Mouse (Mus musculus): ENCODE results near the gene Car14.
A peak's percentile ranks its signal among the peaks of the same experiment; 100 is the strongest.
"Not testable (repeated sequence)": the region's sequence is repeated elsewhere in the genome, so short reads cannot be mapped to it uniquely, and the experiment has no call there.

Gene Car14

GRCm38 (mm10) chr3:95923429-95923828 is 18.9 kb upstream of the Car14 start:
- not testable (repeated sequence) for DNase-seq

GRCm38 (mm10) chr3:95920532-95920931 is 16.0 kb upstream of the Car14 start:
- DNase-seq: not testable (repeated sequence)

- no peak for DNase-seq
These were observed 12.3 kb upstream of the Car14 start for GRCm38 (mm10) chr3:95916760-95917159.

- no peak for DNase-seq
These were observed 10.2 kb upstream of the Car14 start for GRCm38 (mm10) chr3:95914706-95915105.

- no peak for DNase-seq
These were observed 3.1 kb upstream of the Car14 start for GRCm38 (mm10) chr3:95907613-95908012.

DNA sequence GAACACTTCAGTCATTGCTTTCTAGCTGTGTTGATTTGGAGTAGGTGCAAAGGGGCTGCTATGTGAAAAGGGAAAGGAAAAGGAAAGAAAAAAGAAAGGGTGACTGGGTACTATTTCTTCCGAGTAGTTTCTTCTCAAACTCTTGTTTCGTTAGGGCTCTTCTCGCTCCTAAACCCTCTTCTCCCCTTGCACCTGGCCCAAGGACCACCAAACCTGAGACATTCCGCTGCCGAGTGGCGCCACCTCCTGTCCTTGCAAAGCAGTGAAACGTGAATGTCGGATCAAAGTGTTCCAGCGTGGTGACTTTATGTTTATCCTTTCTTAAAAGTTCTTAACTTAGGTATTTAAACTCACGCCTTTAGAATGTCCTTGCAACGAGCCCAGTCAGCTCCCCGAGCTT is 2.4 kb upstream of the Car14 start:
- DNase-seq: no peak

DNA sequence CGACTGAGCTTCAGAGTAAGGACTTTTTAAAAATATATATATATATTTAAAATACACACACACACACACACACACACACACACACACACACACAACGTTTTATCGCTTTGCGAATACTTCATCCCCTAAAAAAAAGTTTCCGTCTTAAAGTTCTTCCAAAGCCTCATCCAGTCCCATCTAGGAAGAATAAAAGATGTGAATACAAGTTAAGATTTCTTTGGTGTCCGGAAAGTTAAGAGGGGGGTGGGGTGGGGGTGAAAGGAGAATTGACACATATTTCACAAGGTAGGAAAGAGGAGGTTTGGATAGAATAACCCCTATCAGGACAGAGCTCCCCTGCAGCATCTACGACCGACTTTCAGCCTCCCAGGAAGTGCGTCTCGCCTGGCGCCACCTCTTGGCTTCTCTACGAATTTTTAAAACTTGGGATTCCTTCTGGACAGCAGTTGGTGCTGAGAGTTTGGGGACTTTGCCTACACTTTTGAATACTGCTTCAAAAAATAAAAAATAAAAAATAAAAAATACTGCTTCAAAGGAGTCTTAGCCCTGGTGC is 1.5 kb upstream of the Car14 start:
- DNase-seq: peak; percentile 43

DNA sequence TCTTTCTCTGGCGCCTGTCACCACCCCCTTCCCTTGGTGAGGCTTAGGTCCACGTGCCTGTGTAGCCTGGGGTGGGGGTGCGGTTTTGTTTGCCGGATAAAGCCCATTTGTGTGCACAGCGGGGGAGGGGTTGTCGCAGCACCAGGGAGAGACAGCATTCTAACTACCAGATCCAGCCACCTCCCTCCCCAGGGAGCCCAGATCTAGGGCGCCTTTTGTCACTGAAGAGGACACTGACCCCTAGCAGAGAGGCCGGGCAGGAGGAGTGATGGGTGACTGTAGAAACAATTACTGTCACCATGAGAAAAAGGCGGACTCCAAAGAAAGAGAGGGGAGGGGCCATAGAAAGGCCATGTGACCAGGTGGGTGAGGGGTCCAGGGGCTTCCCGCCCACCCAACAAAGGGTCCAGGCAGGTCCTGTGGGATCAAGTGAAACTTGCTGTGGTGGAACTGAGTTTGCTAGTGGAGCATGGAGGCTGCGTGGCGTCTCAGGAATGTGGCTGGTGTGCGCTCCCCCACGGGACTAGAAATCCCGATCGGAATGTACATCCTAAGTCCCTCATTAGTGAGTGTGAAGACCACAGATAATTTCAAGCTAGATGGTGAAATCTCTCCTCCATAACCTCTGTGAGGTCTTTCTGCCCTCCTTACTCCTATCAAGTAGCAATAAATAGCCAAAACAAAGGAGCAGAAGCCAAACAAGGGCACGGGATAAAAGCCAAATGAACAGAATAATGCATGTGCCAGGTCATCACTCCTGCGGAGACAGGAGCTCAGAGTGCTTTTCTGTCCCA is 852 bp upstream of the Car14 start:
- DNase-seq: no peak

- no peak for DNase-seq
These were observed 563 bp downstream of the Car14 start for GRCm38 (mm10) chr3:95903753-95904502.

DNA sequence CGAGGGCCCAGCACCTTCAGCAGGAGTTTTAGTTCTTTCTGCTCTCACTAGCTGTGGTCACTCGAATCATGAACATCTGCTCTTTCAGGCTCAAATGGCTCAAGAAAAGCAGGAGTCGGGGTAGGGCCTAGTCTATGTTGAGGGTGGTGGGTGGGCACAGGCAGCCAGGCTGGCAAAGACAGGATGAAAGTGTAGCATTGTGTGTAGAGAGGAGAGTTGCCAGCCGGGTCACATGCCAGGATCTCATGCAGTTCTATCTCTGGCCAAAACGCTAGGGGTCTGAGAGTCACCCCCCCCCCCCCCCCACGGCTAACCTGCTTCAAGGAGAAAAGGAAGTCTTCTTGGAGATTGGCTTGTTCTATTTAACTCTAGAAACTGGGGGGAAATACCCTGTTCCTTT is 1.8 kb downstream of the Car14 start:
- DNase-seq: no peak

GRCm38 (mm10) chr3:95902373-95902625 is 2.2 kb downstream of the Car14 start:
- no peak for DNase-seq

DNA sequence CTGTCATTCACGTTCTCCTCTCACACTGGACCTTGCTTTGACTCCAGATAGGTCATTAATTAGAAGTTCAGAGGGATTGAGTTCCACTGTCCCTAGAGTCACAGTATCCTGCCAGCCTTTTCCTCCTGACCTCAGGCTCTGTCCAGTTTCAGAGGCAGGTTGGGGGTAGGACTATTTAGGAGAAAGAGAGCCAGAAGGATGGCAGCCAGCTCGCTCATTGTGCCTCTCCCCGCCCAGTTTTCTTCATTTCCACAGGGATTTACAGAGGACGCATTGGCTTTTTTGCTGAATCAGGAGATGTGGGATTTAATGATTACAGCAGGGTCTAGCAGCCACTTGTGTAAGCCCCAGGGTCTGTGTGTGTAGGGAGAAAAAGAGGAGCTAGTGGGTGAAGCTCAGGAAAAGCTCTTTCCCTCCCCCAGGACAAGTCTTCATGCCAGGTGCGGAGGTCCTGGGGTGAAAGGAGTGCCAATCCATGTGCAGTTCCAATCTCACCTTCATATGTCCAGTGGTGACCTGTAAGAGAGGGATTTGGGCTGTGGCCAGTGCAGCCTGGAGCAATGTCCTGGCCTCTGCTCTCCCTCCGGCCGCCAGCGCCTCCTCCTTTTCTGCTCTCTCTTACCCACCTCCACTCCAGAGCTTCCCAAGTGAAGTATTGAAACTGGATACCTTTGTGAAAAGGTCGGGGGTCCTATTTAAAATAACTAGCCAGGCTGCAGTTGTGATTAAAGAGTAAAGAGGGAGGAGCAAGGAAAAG is 2.7 kb downstream of the Car14 start:
- no peak for DNase-seq

DNA sequence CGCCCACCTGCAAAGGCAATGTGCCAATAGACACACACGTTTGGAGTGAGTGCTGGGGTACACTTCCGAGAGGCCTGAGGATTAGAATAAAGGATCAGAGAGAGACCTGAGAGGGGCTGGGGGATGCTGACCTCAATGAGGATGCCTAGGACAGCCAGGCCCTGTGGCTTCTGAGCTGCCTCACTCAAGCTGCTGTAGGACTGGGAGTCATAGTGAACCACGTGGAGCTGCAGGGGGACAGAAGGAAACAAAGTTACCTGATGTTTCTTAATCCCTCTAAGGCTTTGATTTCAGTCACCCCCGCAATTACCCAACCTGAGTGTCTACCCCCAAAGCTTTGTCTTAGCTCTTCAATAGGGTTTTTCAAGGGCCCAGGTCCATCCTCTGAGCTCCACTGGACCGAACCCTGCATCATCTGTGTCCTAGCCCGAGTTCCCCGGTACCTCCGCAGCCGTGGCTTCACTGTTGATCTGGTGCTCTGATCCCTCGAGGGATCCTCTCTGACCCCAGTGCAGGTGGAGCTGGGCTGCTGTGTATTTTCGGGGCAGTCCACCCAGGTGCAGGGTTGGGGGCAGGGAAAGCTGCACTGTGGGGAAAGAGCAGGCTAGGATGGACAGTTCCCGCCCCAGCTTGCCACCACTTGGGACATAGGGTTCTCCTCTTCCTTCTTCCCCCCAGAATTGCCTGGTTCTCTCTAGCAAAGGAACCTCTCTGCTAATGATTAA is 4.5 kb downstream of the Car14 start:
- no peak for DNase-seq

- not testable (repeated sequence) for DNase-seq
These were observed 9.0 kb downstream of the Car14 start for GRCm38 (mm10) chr3:95895501-95895900.

- peak; percentile 54 for DNase-seq
These were observed 10.0 kb downstream of the Car14 start for GRCm38 (mm10) chr3:95894317-95895160.

DNA sequence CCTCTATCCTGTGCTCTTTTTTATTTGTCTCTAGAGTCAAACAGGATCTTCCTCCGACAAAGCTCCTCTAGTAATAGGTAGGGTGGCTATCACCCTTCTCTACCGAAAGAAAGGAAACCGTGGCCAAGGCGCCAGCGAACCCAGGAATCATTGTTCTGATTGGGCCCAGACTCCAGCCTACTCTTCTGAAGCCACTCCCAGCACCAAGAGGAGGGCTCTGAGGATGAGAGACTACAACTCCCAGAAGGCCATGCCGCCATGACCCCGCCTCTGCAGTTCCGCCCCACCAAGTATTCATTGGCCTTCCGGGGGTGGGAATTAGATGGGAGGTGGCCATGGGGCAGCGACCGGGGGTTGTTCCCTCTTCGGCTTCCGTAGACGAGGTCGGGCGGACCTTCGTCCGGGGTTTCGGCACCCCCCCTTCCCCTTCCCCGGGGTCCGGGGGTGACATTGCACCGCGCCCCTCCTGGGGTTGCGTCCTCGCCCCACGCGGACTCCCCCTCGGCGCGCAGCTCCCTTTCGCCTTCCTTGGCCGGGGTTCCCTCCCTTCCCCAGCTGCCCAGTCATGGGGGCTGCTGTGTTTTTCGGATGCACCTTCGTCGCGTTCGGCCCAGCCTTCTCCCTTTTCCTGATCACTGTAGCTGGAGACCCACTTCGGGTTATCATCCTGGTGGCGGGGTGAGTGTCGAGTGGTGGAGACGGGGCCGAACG is 10.7 kb downstream of the Car14 start, which contains the start of gene Aph1a:
Aph1a (plus strand) TSS at position 364 of the 711 bp plus-strand sequence.
- DNase-seq: peak; percentile 96

- DNase-seq: no peak
These were observed 11.4 kb downstream of the Car14 start for GRCm38 (mm10) chr3:95893126-95893525.

- no peak for DNase-seq
These were observed 12.1 kb downstream of the Car14 start for GRCm38 (mm10) chr3:95892066-95893052.

DNA sequence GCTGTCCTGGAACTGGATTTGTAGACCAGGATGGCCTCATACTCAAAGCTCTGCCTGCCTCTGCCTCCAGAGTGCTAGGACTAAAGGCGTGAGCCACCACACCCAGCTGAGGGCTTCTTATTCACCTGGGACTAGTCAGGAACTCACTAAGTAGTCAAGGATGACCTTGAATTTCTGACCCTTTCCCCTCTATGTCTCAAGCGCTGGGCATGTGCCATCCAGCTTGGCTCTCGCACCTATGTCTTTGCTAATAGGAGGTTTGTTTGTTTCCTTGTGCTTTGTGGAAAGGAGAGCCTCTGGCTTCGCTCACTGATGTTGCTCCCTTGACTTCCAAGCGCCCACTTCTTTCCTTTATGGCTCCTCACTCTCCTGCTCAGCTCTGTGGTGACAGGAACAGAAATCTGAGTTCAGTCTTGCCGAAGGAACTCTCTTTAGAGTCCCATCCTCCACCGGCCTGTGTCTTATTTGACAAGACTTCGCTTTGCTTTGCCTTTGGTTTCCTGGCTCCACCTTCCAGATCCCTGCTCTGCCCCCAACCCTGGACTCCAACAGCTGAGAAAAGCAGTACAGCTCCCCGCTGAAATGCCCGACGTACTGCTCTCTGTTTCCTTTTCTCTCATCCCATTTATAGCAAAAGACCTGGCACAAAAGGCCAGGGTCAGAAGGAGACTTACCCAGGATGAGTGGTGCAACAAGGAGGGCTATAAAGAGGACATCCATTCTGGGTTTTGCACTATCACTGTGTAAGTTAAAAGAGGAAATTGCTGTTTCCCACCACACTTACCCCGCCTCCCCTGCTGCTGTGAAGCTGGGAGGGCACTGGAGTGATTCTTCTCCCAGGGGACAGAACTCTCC is 13.1 kb downstream of the Car14 start, which contains the start of gene BC028528:
BC028528 (minus strand) TSS at position 795 of the 855 bp plus-strand sequence.
- DNase-seq: no peak

All from right cerebral cortex, postnatal 25 days (tissue).